Mouse (Mus musculus): ENCODE measurements around the gene Zkscan17. TPM values are rescaled to one million over a fixed set of nuclear protein-coding genes. Genes with fewer than 3 reads are reported as not detected.

The Zkscan17 gene
- 2.4 TPM for polyA plus RNA-seq (2014; fragmentation: Illumina TruSeq; extraction: RNeasy Lipid Tissue Mini Kit (QIAGEN cat#74804); ENCODE audit: low read depth, low replicate concordance)

GRCm38 (mm10) chr11:59526472-59527080 lies at the start of gene Zkscan17:
Zkscan17 (minus strand) TSS chr11:59526751.

GRCm38 (mm10) chr11:59576135-59576534 lies 49.6 kb upstream of the Zkscan17 start, which contains the start of gene Olfr222:
Olfr222 (minus strand) TSS chr11:59576235.

GRCm38 (mm10) chr11:59541324-59541723 lies 14.8 kb upstream of the Zkscan17 start, which contains the start of gene Nlrp3:
Nlrp3 (plus strand) TSS chr11:59541568.

GRCm38 (mm10) chr11:59472326-59472677 lies 54.2 kb downstream of the Zkscan17 start, which contains the start of gene Zfp867:
Zfp867 (minus strand) TSS chr11:59472474.

GRCm38 (mm10) chr11:59451086-59451485 lies 75.5 kb downstream of the Zkscan17 start, which contains the start of gene Snap47:
Snap47 (minus strand) TSS chr11:59451186.

GRCm38 (mm10) chr11:59449741-59450229 lies 76.8 kb downstream of the Zkscan17 start, which contains the start of gene Jmjd4:
Jmjd4 (plus strand) TSS chr11:59450045.

Other genes with a start within 250 kb of the Zkscan17 start
- gene Wnt3a, start 236.0 kb downstream of the Zkscan17 start, polyA plus RNA-seq (2014; fragmentation: Illumina TruSeq; extraction: RNeasy Lipid Tissue Mini Kit (QIAGEN cat#74804); ENCODE audit: low read depth, low replicate concordance): not detected
- 0.29 TPM for gene Wnt9a, start 219.8 kb downstream of the Zkscan17 start, polyA plus RNA-seq (2014; fragmentation: Illumina TruSeq; extraction: RNeasy Lipid Tissue Mini Kit (QIAGEN cat#74804); ENCODE audit: low read depth, low replicate concordance)
- not detected for gene Prss38, start 151.1 kb downstream of the Zkscan17 start, polyA plus RNA-seq (2014; fragmentation: Illumina TruSeq; extraction: RNeasy Lipid Tissue Mini Kit (QIAGEN cat#74804); ENCODE audit: low read depth, low replicate concordance)
- gene Jmjd4, start 76.7 kb downstream of the Zkscan17 start, polyA plus RNA-seq (2014; fragmentation: Illumina TruSeq; extraction: RNeasy Lipid Tissue Mini Kit (QIAGEN cat#74804); ENCODE audit: low read depth, low replicate concordance): 4.1 TPM
- gene Snap47, start 75.6 kb downstream of the Zkscan17 start, polyA plus RNA-seq (2014; fragmentation: Illumina TruSeq; extraction: RNeasy Lipid Tissue Mini Kit (QIAGEN cat#74804); ENCODE audit: low read depth, low replicate concordance): 34.4 TPM
- 4.0 TPM for gene Zfp867, start 54.3 kb downstream of the Zkscan17 start, polyA plus RNA-seq (2014; fragmentation: Illumina TruSeq; extraction: RNeasy Lipid Tissue Mini Kit (QIAGEN cat#74804); ENCODE audit: low read depth, low replicate concordance)
- 0.08 TPM for gene Nlrp3, start 14.8 kb upstream of the Zkscan17 start, polyA plus RNA-seq (2014; fragmentation: Illumina TruSeq; extraction: RNeasy Lipid Tissue Mini Kit (QIAGEN cat#74804); ENCODE audit: low read depth, low replicate concordance)
- not detected for gene Olfr222, start 49.5 kb upstream of the Zkscan17 start, polyA plus RNA-seq (2014; fragmentation: Illumina TruSeq; extraction: RNeasy Lipid Tissue Mini Kit (QIAGEN cat#74804); ENCODE audit: low read depth, low replicate concordance)
- not detected for gene Olfr223, start 66.5 kb upstream of the Zkscan17 start, polyA plus RNA-seq (2014; fragmentation: Illumina TruSeq; extraction: RNeasy Lipid Tissue Mini Kit (QIAGEN cat#74804); ENCODE audit: low read depth, low replicate concordance)
- gene Mprip, start 134.6 kb upstream of the Zkscan17 start, polyA plus RNA-seq (2014; fragmentation: Illumina TruSeq; extraction: RNeasy Lipid Tissue Mini Kit (QIAGEN cat#74804); ENCODE audit: low read depth, low replicate concordance): 15.0 TPM

All from liver, adult 10 weeks (tissue).